Mouse (Mus musculus): Measurements from ENCODE around the gene Dpf3. TPM values are rescaled to one million over a fixed set of nuclear protein-coding genes. Genes with fewer than 3 reads are reported as not detected.

Gene Dpf3
- polyA plus RNA-seq, 1 experiment from 2014 or later = 6.6 TPM

DNA sequence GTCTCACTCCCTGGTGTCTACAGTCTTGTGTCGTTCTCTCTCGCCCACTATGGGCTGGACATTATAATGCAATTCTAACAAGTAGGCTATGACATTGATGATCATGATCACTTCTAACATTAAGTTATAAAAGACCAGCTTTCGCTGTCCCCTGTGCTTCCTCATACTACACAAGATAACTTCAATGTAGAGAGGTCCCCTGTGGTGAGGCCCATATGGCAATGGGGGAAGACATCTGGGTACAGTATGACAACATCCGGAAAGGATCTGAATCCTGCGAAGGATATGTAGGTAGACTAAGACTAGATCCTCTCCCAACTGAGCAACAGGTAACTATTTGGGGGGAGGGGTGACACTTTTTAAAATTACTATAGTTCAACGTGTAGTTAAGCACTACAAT lies 251.7 kb downstream of the Dpf3 start:
- no peaks in the 10 kb centered on the region for H3K4me1 ChIP-seq (replicated peaks)
- H3K36me3 ChIP-seq = no peaks in the 10 kb centered on the region
- no peak overlapping the region for H3K27ac ChIP-seq
- DNase-seq = no peak
- WGBS (ENCODE audit: insufficient replicate concordance) = 75% methylated on average over 6 of the region's 6 CpGs
- H3K9me3 ChIP-seq (replicated peaks) = no peaks in the 10 kb centered on the region
- no peak overlapping the region for H3K4me3 ChIP-seq (replicated peaks)
- H3K4me2 ChIP-seq = no peak overlapping the region
- H3K27me3 ChIP-seq = no peaks in the 10 kb centered on the region
- ATAC-seq (ENCODE audit: low read depth) = no peak
- H3K9ac ChIP-seq = no peak overlapping the region

DNA sequence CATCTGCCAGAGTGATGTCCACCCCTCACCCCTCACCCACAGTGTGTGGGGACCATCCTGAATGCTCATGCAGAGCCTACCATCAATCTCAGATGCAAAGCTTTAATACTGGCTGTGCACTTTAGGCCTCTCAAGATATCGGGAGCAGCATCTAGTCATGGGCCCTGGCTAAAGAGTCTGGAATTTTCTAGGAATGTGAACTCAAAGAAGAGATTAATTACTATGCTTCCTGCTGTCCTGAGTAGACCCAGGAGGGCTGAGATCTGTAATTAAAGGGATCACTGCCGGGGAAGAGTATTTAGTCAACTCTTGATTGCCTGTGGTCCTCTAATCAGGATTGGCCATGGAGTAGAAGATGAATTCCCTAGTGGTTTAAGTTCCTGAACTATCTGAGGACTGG lies 252.5 kb downstream of the Dpf3 start:
- Histone ChIP-seq H3K9ac (no peak overlapping the region), H3K4me1 (replicated peaks) (no peaks in the 10 kb centered on the region), H3K4me2 (no peak overlapping the region), H3K9me3 (replicated peaks) (0 out of 2 replicates have a peak, but pooled peaks cover 2% of the 10 kb centered on the region), H3K27me3 (no peaks in the 10 kb centered on the region), H3K27ac (no peak overlapping the region), H3K4me3 (replicated peaks) (no peak overlapping the region), H3K36me3 (no peaks in the 10 kb centered on the region)
- DNase-seq (no peak), ATAC-seq (ENCODE audit: low read depth) (no peak)
- WGBS (ENCODE audit: insufficient replicate concordance) = 58% methylated on average over 2 of the region's 2 CpGs

DNA sequence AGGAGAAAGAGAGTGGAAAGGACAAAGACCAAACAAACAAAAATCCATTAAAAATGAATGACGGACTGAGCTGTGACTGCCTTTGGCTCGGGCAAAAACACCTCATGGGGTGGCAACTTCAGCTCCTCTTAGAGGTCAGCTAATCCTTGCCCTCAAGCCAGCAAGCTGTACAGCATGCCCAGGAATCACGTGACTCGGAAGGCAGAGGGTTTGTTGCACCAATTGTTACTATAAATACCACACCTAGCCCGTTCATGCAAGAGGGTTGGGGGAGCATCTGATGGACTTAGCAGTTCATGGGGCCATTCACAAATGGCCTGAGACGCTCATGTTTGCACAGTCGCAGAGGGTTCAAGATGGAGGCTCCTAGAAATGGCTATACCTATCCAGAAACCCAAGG lies 253.9 kb downstream of the Dpf3 start:
- no peak overlapping the region for H3K4me3 ChIP-seq (replicated peaks)
- no peak overlapping the region for H3K27ac ChIP-seq
- no peak overlapping the region for H3K9ac ChIP-seq
- H3K9me3 ChIP-seq (replicated peaks) = 0 out of 2 replicates have a peak, but pooled peaks cover 2% of the 10 kb centered on the region
- no peaks in the 10 kb centered on the region for H3K36me3 ChIP-seq
- H3K27me3 ChIP-seq = no peaks in the 10 kb centered on the region
- H3K4me2 ChIP-seq = no peak overlapping the region
- DNase-seq (no peak), ATAC-seq (ENCODE audit: low read depth) (no peak)
- H3K4me1 ChIP-seq (replicated peaks) = no peaks in the 10 kb centered on the region
- 59% methylated on average over 7 of the region's 7 CpGs for WGBS (ENCODE audit: insufficient replicate concordance)

DNA sequence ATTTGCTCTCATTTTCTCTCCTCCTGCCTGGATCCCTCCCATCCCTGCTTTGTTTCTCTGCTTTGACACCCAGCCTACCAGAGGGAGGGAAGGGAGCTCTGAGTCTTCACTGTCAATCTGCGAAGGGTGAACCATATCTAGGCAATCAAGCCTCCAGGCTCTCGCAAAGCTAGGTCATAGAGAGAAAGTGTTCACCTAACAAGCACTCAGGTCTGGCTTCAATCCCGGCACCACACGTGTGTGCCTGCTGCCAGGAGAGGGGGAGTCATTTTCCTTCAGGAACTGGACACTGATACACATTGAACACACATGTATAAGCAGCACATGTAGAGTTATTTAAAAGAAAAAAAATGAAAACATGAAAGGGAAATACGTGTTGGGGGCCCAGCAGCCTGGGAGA lies 254.6 kb downstream of the Dpf3 start:
- Histone ChIP-seq H3K4me2 (no peak overlapping the region), H3K27me3 (no peaks in the 10 kb centered on the region), H3K9ac (no peak overlapping the region), H3K9me3 (replicated peaks) (0 out of 2 replicates have a peak, but pooled peaks cover 2% of the 10 kb centered on the region), H3K27ac (no peak overlapping the region), H3K4me1 (replicated peaks) (no peaks in the 10 kb centered on the region), H3K4me3 (replicated peaks) (no peak overlapping the region), H3K36me3 (no peaks in the 10 kb centered on the region)
- ATAC-seq (ENCODE audit: low read depth) = no peak
- 74% methylated on average over 5 of the region's 5 CpGs for WGBS (ENCODE audit: insufficient replicate concordance)
- no peak for DNase-seq

DNA sequence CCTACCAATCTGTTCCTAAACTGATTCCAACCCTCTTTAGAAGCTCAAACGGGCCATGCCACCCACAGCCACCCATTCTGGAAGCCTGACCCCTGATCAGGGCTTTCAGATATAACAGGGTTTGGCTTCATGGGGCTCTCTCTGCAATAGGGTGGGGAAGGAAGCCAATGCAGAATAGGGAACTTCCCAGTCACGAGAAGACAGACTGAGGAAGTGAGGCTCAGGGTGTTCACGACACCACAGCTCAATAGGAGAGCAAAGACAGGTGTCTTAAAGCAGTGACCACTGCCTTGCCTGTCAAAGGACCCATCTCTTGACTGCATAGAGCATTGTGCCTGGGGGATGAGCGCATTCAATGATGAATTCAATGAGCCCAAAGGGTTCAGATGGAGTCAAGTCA lies 256.3 kb downstream of the Dpf3 start:
- 34% methylated on average over 4 of the region's 4 CpGs for WGBS (ENCODE audit: insufficient replicate concordance)
- ATAC-seq (ENCODE audit: low read depth) = no peak

DNA sequence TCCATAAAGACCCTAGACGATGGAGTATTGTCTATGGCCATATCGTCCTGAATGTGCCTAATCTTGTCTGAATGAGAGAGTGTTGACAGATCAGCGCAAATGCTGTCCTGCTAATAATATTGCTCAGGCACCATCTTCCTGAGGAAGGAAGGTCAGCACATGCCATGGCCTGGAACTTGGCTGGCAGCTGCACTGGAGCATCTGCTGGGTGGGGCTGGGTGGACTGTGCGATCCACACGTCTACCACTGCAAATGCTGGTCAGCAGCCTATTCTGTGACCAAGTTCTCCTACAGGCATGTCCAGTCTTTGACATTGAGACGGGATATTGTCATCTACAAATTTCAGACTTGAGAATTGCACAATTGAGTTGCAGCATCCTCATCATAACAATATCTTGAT lies 257.8 kb downstream of the Dpf3 start:
- Histone ChIP-seq H3K36me3 (no peaks in the 10 kb centered on the region), H3K4me1 (replicated peaks) (no peaks in the 10 kb centered on the region), H3K9me3 (replicated peaks) (0 out of 2 replicates have a peak, but pooled peaks cover 2% of the 10 kb centered on the region), H3K4me2 (no peak overlapping the region), H3K27me3 (no peaks in the 10 kb centered on the region), H3K9ac (no peak overlapping the region), H3K27ac (no peak overlapping the region), H3K4me3 (replicated peaks) (no peak overlapping the region)
- WGBS (ENCODE audit: insufficient replicate concordance) = 75% methylated on average over 6 of the region's 6 CpGs
- DNase-seq = no peak
- no peak for ATAC-seq (ENCODE audit: low read depth)

More for the DNA sequence above, 256.3 kb downstream of the Dpf3 start:
- Histone ChIP-seq H3K4me3 (replicated peaks) (no peak overlapping the region), H3K27me3 (no peaks in the 10 kb centered on the region), H3K9me3 (replicated peaks) (0 out of 2 replicates have a peak, but pooled peaks cover 2% of the 10 kb centered on the region), H3K4me1 (replicated peaks) (no peaks in the 10 kb centered on the region), H3K9ac (no peak overlapping the region), H3K27ac (no peak overlapping the region), H3K36me3 (no peaks in the 10 kb centered on the region), H3K4me2 (no peak overlapping the region)
- DNase-seq = no peak

DNA sequence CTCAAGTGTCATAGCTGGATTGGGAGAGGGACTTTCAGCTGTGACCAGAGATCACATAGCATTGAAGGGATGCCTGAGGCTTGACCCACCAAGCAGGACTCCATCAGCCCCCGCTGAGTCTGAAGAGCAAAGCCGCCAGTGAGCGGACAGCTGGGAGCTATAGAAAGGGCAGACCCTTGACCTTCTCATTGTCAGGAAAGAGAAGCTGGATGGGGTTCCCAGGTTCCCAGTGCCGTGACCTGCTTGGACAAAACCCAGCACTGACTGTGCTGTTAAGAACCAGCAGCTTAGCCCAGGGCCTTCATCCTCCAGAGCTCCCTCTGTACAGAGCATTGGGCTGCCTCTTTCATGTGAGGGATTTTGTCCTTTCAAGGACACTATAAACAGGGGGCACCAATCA lies 260.5 kb downstream of the Dpf3 start:
- Histone ChIP-seq H3K4me3 (replicated peaks) (no peak overlapping the region), H3K27me3 (no peaks in the 10 kb centered on the region), H3K4me1 (replicated peaks) (no peaks in the 10 kb centered on the region), H3K27ac (no peak overlapping the region), H3K9me3 (replicated peaks) (0 out of 2 replicates have a peak, but pooled peaks cover 2% of the 10 kb centered on the region), H3K36me3 (no peaks in the 10 kb centered on the region), H3K4me2 (no peak overlapping the region), H3K9ac (no peak overlapping the region)
- DNase-seq (no peak), ATAC-seq (ENCODE audit: low read depth) (no peak)
- WGBS (ENCODE audit: insufficient replicate concordance) = 70% methylated on average over 4 of the region's 4 CpGs

DNA sequence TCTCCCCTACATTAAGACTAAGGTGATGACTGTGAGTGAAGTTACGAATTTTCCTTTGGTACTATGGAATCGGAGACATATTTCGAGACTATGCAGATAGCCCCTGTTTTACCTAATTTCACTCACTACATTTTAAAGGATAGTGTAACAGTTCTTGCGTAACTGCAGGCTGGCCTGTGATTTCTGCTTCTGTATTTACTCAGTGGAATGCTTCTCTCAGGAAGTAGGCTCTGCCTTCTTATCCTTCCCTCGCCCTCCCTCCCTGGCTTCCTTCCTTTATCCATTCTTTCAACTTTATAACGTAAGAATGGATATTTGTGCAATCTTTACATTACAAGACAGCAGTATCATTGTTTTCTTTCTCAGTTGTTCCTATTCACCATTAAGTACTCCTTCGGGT lies 266.6 kb downstream of the Dpf3 start:
- WGBS (ENCODE audit: insufficient replicate concordance) = 44% methylated on average over 7 of the region's 7 CpGs
- no peak overlapping the region for H3K4me3 ChIP-seq (replicated peaks)
- no peak overlapping the region for H3K27ac ChIP-seq
- DNase-seq (no peak), ATAC-seq (ENCODE audit: low read depth) (no peak)
- no peaks in the 10 kb centered on the region for H3K27me3 ChIP-seq
- H3K9ac ChIP-seq = no peak overlapping the region
- no peaks in the 10 kb centered on the region for H3K4me1 ChIP-seq (replicated peaks)
- H3K9me3 ChIP-seq (replicated peaks) = no peaks in the 10 kb centered on the region
- no peak overlapping the region for H3K4me2 ChIP-seq
- no peaks in the 10 kb centered on the region for H3K36me3 ChIP-seq

DNA sequence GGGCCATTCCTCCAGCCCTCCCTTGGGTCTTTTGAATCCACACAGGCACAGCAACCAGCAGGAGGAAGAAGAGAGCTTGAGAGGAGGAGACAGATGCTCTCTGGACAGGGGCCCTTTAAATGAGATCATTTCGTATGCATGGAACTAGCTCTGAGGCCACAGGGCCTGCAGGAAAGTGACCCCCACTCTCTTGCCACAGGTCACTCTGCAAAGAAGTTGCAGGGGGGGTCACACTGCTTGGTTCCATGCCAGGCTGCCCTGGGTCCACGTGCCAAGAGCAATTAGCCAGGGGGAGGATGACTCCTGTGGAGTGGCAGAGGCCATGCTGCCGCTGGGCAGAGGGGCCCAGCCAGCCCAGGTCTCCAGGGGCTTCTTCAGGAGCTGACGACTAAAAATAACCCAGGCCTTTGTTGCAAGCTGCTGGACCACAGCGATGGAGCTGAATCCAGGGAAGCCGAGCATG lies 273.6 kb downstream of the Dpf3 start:
- no peak overlapping the region for H3K4me2 ChIP-seq
- peaks cover 7% of the 10 kb centered on the region for H3K4me1 ChIP-seq (replicated peaks)
- no peak overlapping the region for H3K9ac ChIP-seq
- no peak for ATAC-seq (ENCODE audit: low read depth)
- H3K27ac ChIP-seq = no peak overlapping the region
- no peaks in the 10 kb centered on the region for H3K27me3 ChIP-seq
- no peak for DNase-seq
- H3K36me3 ChIP-seq = no peaks in the 10 kb centered on the region
- WGBS (ENCODE audit: insufficient replicate concordance) = 68% methylated on average over 6 of the region's 6 CpGs
- H3K9me3 ChIP-seq (replicated peaks) = no peaks in the 10 kb centered on the region
- H3K4me3 ChIP-seq (replicated peaks) = no peak overlapping the region

DNA sequence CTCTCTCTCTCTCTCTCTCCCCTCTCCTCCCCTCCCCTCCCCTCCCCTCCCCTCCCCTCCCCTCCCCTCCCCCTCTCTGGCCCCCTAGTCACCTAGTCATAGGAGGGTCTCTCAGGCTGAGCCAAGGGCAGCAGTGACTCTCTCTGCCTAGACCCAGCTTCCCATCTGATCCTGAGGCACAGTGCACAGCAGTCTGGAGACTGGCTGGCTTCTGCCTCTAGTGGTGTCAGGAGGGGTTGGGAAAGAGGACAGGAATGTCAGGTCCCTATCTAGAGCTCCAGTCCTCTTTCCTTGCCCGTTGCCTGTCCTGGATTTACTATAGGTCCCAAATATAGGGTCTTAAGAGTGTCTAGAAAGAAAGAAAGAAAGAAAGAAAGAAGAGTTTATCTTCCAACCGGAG lies 275.5 kb downstream of the Dpf3 start:
- ATAC-seq (ENCODE audit: low read depth) = no peak
- WGBS (ENCODE audit: insufficient replicate concordance) = 50% methylated on average over 2 of the region's 2 CpGs
- H3K27ac ChIP-seq = no peak overlapping the region

DNA sequence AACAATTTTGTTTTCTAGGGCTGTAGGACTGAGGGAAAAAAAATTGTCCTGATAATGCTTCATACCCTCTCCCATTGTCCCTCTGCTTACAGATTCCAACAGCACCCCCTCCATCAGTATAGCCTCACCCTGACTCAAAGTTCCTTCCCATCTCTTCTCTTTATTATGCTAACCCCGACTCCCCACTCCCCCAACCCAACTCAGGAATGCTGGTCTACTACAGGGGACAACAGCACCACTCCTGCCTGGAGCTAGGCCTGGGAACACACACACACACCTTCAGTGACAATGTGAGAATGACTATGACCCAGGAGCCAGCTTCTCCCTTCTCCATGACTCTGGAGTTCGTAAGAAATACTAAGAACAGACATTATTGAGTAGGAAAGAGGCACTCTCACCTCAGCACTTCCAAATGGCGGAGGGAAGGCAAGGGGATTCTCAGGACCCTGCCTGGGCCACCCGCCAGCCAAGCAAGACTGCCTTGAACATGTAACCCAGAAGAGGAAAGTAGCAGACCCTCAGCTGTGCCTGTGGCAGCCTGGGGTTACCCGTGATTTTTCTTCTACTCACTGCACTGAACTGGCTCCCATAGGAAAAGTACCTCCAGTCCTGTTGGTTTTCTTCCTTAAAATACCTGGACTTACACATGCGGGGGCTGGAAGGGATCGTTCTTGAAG lies 276.2 kb downstream of the Dpf3 start:
- 0 out of 2 replicates have a peak, but pooled peaks cover 4% of the 10 kb centered on the region for H3K27me3 ChIP-seq
- H3K36me3 ChIP-seq = no peaks in the 10 kb centered on the region
- H3K4me2 ChIP-seq = no peak overlapping the region
- WGBS (ENCODE audit: insufficient replicate concordance) = 56% methylated on average over 7 of the region's 7 CpGs
- DNase-seq (no peak), ATAC-seq (ENCODE audit: low read depth) (no peak)
- no peak overlapping the region for H3K27ac ChIP-seq
- no peaks in the 10 kb centered on the region for H3K9me3 ChIP-seq (replicated peaks)
- H3K4me1 ChIP-seq (replicated peaks) = peaks cover 9% of the 10 kb centered on the region
- H3K4me3 ChIP-seq (replicated peaks) = no peak overlapping the region
- H3K9ac ChIP-seq = no peak overlapping the region

More for the DNA sequence above, 275.5 kb downstream of the Dpf3 start:
- Histone ChIP-seq H3K4me1 (replicated peaks) (peaks cover 9% of the 10 kb centered on the region), H3K36me3 (no peaks in the 10 kb centered on the region), H3K4me2 (no peak overlapping the region), H3K4me3 (replicated peaks) (no peak overlapping the region), H3K27me3 (no peaks in the 10 kb centered on the region), H3K9ac (no peak overlapping the region), H3K9me3 (replicated peaks) (no peaks in the 10 kb centered on the region)
- no peak for DNase-seq

DNA sequence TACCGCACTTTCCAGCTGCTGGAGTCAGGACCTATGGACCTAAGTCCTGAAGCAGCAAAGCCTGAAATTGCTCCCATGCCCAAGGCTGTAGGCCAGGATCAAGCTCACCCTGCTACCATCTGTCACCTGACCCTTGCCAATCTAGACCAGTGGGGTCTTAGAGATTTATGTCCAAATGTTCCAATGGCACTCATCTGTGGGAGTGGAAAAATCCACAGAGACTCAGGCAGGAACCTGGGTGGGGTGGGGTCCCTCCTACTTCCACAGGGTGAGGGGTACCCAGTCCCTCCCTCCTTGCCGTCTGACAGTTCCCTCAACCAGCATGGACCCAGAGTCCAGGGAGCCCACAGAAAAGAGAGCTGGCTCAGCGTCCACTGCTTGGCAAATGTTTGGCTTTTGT lies 276.8 kb downstream of the Dpf3 start:
- DNase-seq (no peak), ATAC-seq (ENCODE audit: low read depth) (no peak)
- Histone ChIP-seq H3K27ac (no peak overlapping the region), H3K9me3 (replicated peaks) (no peaks in the 10 kb centered on the region), H3K36me3 (no peaks in the 10 kb centered on the region), H3K9ac (no peak overlapping the region), H3K4me3 (replicated peaks) (no peak overlapping the region), H3K27me3 (0 out of 2 replicates have a peak, but pooled peaks cover 4% of the 10 kb centered on the region), H3K4me1 (replicated peaks) (peaks cover 9% of the 10 kb centered on the region), H3K4me2 (no peak overlapping the region)
- whole genome bisulfite sequencing (ENCODE audit: insufficient replicate concordance) = 79% methylated on average over 3 of the region's 3 CpGs

Data from liver, embryonic 13.5 days (tissue).